Mouse (Mus musculus) heart, embryonic 13.5 days (tissue): Measurements from ENCODE around the gene Hist1h1b. TPM values are rescaled to one million over a fixed set of nuclear protein-coding genes. Genes with fewer than 3 reads are reported as not detected.
"Not testable (repeated sequence)": the region's sequence is repeated elsewhere in the genome, so short reads cannot be mapped to it uniquely, and the experiment has no call there.

Experiments
- ATAC-seq: fragments of 200-750 bp; cut with Nextera tagmentation; 2 replicates; pipeline ENCODE4 v1.8.0; 2017; ENCODE audit warnings: moderate TSS enrichment; ENCODE audit not compliant: insufficient number of reproducible peaks, low FRiP score, low TSS enrichment; ENCODE audit errors: extremely low read depth
- H3K27ac ChIP-seq: fragments of 300-500 bp; sonication (generic); replicated peaks from 2 replicates; pipeline ENCODE4 v1.5.1; 2015; ENCODE audit warnings: moderate library complexity, mild to moderate bottlenecking, inconsistent platforms
- H3K27me3 ChIP-seq: fragments of 300-500 bp; sonication (generic); replicated peaks from 2 replicates; pipeline ENCODE4 v1.6.1; 2015; ENCODE audit warnings: mild to moderate bottlenecking, inconsistent platforms
- H3K36me3 ChIP-seq: fragments of 300-500 bp; sonication (generic); 2 replicates; pipeline ENCODE4 v1.6.1; 2015; ENCODE audit warnings: mild to moderate bottlenecking, inconsistent platforms
- H3K4me1 ChIP-seq: fragments of 300-500 bp; sonication (generic); 2 replicates; pipeline ENCODE4 v1.6.1; 2015; ENCODE audit warnings: inconsistent platforms
- H3K4me2 ChIP-seq: fragments of 300-500 bp; sonication (generic); 2 replicates; pipeline ENCODE4 v1.6.1; 2015; ENCODE audit warnings: inconsistent platforms, mild to moderate bottlenecking, moderate library complexity
- H3K4me3 ChIP-seq: fragments of 300-500 bp; sonication (generic); 2 replicates; pipeline ENCODE4 v1.5.1; 2015; ENCODE audit warnings: moderate library complexity, mild to moderate bottlenecking, inconsistent platforms
- H3K9ac ChIP-seq: fragments of 300-500 bp; sonication (generic); 2 replicates; pipeline ENCODE4 v1.6.1; 2015; ENCODE audit warnings: inconsistent platforms, mild to moderate bottlenecking, moderate library complexity
- H3K9me3 ChIP-seq: fragments of 300-500 bp; sonication (generic); 2 replicates; pipeline ENCODE4 v1.6.1; 2016; ENCODE audit warnings: inconsistent platforms
- WGBS: fragments of 180-500 bp; shearing (Covaris S2); methylation state at CpG from one replicate; pipeline ENCODE4 v1.1.7; 2015; ENCODE audit warnings: mixed read lengths; 5-methylcytosine and 5-hydroxymethylcytosine counted together
- polyA plus RNA-seq: library from polyadenylated mRNA; unstranded; fragments of >200 nt; fragmentation: Nextera tagmentation; extraction: Ambion mirVana; gene quantifications from 2 replicates; pipeline ENCODE4 v1.2.1, GENCODE M21; 2015

The Hist1h1b gene
- 13.1 and 13.2 TPM in 2 replicates for polyA plus RNA-seq

GRCm38 (mm10) chr13:21779767-21780731, at the start of gene Hist1h1b:
Gene Hist1h1b (minus strand): TSS chr13:21780625.
- Histone ChIP-seq H3K4me3 (peak within 1 kb of the TSS; percentile 67), H3K9me3 (no peaks in the 10 kb centered on the region), H3K27ac (peak within 1 kb of the TSS; percentile 92), H3K4me1 (peaks cover 38% of the 10 kb centered on the region), H3K36me3 (no peaks in the 10 kb centered on the region), H3K9ac (peak within 1 kb of the TSS; percentile 92), H3K27me3 (no peaks in the 10 kb centered on the region), H3K4me2 (peak within 1 kb of the TSS; percentile 79)
- ATAC-seq, result peak; percentile 12; the same call in 1 of the 2 replicates
- under 1% methylated on average over 44 of the region's 44 CpGs for WGBS

GRCm38 (mm10) chr13:21828511-21828910, 48.1 kb upstream of the Hist1h1b start:
- H3K9me3 ChIP-seq, result no peaks in the 10 kb centered on the region
- WGBS, result 80% methylated on average over 3 of the region's 3 CpGs
- H3K27ac ChIP-seq, result no peak overlapping the region
- no peak overlapping the region for H3K9ac ChIP-seq
- no peaks in the 10 kb centered on the region for H3K36me3 ChIP-seq
- H3K4me1 ChIP-seq, result no peaks in the 10 kb centered on the region
- no peak for ATAC-seq
- no peaks in the 10 kb centered on the region for H3K27me3 ChIP-seq
- H3K4me3 ChIP-seq, result no peak overlapping the region
- no peak overlapping the region for H3K4me2 ChIP-seq

- not testable (repeated sequence) for ATAC-seq, H3K9me3 ChIP-seq, H3K27ac ChIP-seq, H3K4me3 ChIP-seq, H3K27me3 ChIP-seq, H3K4me1 ChIP-seq, H3K4me2 ChIP-seq, H3K9ac ChIP-seq, H3K36me3 ChIP-seq
- WGBS, result 76% methylated on average over 7 of the region's 16 CpGs
These were observed 39.9 kb upstream of the Hist1h1b start for GRCm38 (mm10) chr13:21820082-21820890.

DNA sequence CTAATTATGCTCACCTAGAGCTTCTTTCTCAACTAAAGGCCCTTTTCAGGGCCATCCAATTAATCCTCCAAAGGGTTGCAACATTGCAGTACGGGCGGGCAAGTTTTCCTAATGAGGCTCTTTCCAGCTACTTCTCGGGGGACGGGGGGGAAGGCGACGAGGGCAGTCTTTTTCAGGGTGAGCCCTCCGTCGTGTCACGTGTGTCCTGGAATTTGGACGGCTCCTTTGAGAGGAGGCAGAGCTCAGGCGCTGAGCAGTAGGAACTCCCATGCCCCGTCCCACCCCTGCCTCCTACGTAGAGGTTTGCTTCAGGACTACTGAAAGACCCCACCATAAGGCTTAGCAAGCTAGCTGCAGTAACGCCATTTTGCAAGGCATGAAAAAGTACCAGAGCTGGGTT, 31.7 kb upstream of the Hist1h1b start:
- H3K9me3 ChIP-seq, H3K36me3 ChIP-seq, H3K27me3 ChIP-seq, ATAC-seq, H3K4me1 ChIP-seq: not testable (repeated sequence)
- WGBS, result 0% methylated on average over 14 of the region's 14 CpGs
- Histone ChIP-seq H3K9ac (peak overlapping the region; percentile 40), H3K27ac (0 out of 2 replicates have a peak overlapping the region, but pooled peaks have one; percentile 45), H3K4me2 (peak overlapping the region; percentile 56), H3K4me3 (peak overlapping the region; percentile 32)

DNA sequence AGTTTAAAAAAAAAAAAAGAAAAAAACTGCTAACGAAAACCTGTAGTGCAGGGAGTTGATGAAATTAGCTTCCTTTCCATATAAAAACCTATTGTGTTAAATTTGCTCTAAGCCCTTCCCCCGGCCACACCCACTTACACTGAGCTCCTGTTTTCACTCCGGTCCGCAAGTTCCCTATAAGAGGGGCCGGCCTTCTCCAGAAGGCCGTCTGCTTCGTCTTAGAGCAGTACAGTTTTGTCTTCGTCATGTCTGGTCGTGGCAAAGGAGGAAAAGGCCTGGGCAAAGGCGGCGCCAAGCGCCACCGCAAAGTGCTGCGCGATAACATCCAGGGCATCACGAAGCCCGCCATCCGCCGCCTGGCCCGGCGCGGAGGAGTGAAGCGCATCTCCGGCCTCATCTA, 31.1 kb upstream of the Hist1h1b start, which contains the start of gene Hist1h4m:
Hist1h4m (plus strand) TSS at position 208 of the 400 bp plus-strand sequence.
- not testable (repeated sequence) for H3K9me3 ChIP-seq, H3K4me1 ChIP-seq, H3K36me3 ChIP-seq, H3K27me3 ChIP-seq
- peak; percentile 42; the same call in 1 of the 2 replicates for ATAC-seq
- WGBS, result no CpG with 5 or more reads among the region's 24 CpGs
- H3K9ac ChIP-seq, result peak within 1 kb of the TSS; percentile 40
- peak within 1 kb of the TSS; percentile 56 for H3K4me2 ChIP-seq
- H3K27ac ChIP-seq, result 0 out of 2 replicates have a peak within 1 kb of the TSS, but pooled peaks have one; percentile 45
- H3K4me3 ChIP-seq, result peak within 1 kb of the TSS; percentile 32

- H3K4me1 ChIP-seq, H3K27me3 ChIP-seq, H3K9ac ChIP-seq, H3K4me3 ChIP-seq, H3K36me3 ChIP-seq, ATAC-seq, H3K4me2 ChIP-seq, H3K27ac ChIP-seq, H3K9me3 ChIP-seq: not testable (repeated sequence)
- WGBS, result no CpG with 5 or more reads among the region's 8 CpGs
These were observed 30.6 kb upstream of the Hist1h1b start for GRCm38 (mm10) chr13:21811074-21811473.

DNA sequence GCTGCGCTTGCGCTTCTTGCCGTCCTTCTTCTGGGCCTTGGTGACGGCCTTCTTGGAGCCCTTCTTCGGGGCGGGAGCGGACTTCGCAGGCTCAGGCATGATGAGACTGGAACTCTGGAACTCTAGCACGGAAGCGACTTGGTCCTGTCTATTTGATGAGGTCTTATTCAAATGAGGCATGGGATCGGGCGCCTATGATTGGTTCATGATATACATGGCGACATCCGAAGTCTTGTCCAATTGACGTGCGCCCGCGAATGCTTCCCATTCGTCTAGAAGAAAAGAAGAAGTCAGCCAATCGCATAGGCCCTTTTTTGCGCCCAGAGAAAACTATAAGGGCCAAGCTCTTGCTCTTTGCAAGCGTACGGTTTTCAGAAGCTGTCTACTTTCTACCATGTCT, 29.6 kb upstream of the Hist1h1b start, which contains the start of the genes Hist1h2bq and Hist1h2ao:
Hist1h2bq (minus strand) TSS at position 125 of the 400 bp plus-strand sequence.
Hist1h2ao (plus strand) TSS at position 393 of the 400 bp plus-strand sequence.
- H3K9ac ChIP-seq, H3K27ac ChIP-seq, H3K9me3 ChIP-seq, H3K27me3 ChIP-seq, H3K4me1 ChIP-seq, H3K4me3 ChIP-seq, H3K4me2 ChIP-seq, H3K36me3 ChIP-seq: not testable (repeated sequence)
- peak; percentile 86 for ATAC-seq
- WGBS, result no CpG with 5 or more reads among the region's 23 CpGs

DNA sequence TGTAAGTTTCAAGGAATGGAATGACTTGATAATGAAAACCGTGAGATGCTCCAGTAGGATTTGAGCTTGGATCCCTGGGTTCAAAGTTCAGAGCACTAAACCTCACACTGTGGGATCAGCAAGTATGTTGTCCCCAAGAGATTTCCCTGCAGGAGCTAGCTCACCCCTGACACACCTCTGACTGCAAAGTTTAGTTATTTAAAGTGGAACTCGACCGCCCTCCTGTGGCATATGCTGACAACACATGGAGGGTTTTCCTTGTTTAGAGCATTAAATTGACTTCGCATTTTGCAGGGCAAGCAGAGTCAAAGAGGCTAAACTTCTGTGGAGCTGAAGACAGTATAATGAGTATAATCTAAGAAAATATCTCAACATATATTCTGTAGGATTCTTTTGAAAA, 22.6 kb upstream of the Hist1h1b start:
- H3K27ac ChIP-seq, H3K4me2 ChIP-seq, H3K4me1 ChIP-seq, H3K4me3 ChIP-seq, H3K27me3 ChIP-seq, H3K36me3 ChIP-seq, ATAC-seq, H3K9ac ChIP-seq, H3K9me3 ChIP-seq: not testable (repeated sequence)
- whole genome bisulfite sequencing, result no CpG with 5 or more reads among the region's 4 CpGs

DNA sequence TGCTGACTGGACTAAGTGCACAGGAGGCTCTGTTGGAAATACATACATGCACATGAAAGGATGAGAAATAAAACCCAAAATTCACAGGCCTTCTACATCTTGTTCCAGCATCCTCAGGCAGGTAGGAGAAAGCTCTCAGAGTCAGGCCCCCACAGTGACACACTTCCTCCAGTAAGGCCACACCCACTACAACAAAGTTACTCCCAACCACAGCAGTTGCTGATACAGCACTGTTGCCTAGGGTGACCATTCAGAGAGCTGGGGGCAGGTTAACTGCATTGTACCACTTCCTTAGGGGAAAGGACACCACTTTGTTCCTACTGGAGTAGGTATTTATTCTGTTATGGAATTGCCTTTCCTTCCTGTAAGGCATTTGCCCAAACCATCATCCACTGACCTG, 16.7 kb upstream of the Hist1h1b start:
- not testable (repeated sequence) for ATAC-seq, H3K27ac ChIP-seq, H3K4me1 ChIP-seq, H3K4me2 ChIP-seq, H3K27me3 ChIP-seq, H3K9ac ChIP-seq, H3K9me3 ChIP-seq, H3K36me3 ChIP-seq, H3K4me3 ChIP-seq

DNA sequence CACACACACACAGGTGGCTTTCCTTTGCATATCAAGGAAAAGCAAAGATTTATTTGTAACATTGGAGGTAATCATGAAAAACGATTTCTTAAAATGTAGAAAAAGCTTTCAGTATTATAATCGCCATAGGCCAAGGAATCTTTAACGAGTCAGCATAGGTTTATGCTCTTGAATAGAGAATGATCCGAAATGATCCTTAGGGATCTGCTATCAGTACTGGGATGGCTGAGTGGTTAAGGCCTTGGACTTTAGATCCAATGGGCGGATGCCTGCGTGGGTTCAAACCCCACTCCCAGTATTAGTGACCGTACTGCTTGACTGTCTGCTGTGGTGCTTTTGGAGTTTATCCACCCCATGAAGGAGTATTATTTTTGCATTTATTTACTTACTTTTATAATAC, 15.2 kb upstream of the Hist1h1b start:
- H3K4me1 ChIP-seq, result peaks cover 5% of the 10 kb centered on the region; the same call in 1 of the 2 replicates
- H3K9me3 ChIP-seq, result no peaks in the 10 kb centered on the region
- no peak overlapping the region for H3K4me3 ChIP-seq
- WGBS, result 83% methylated on average over 7 of the region's 7 CpGs
- no peaks in the 10 kb centered on the region for H3K27me3 ChIP-seq
- no peak overlapping the region for H3K9ac ChIP-seq
- no peak for ATAC-seq
- H3K4me2 ChIP-seq, result no peak overlapping the region
- no peak overlapping the region for H3K27ac ChIP-seq
- H3K36me3 ChIP-seq, result no peaks in the 10 kb centered on the region
